Comparison of ENCODE assay signal across 8 mouse cellular contexts in genomic region chr17:32965253-32965622, GRCm38 (mm10). TPM values are rescaled to one million over a fixed set of nuclear protein-coding genes. Genes with fewer than 3 reads are reported as not detected.
DNase-seq lines count a peak whose midpoint lies in the region; TF ChIP-seq lines count a peak whose summit lies in the region.

No protein-coding gene starts in this region.

- no peak for TF ChIP-seq CTCF in lung, adult 2 months (IDR thresholded peaks at IDR 0.05; ENCODE audit: insufficient read depth, low read length)

- peak overlapping the region; percentile 76 for H3K4me3 ChIP-seq in lung, adult 2 months (replicated peaks; ENCODE audit: extremely low read depth, low read depth, low read length)
- H3K4me3 ChIP-seq in hindbrain, embryonic 10.5 days: peak overlapping the region; percentile 74

- peak; percentile 21 for DNase-seq in adrenal gland, postnatal 14 days
- no peak for DNase-seq in adrenal gland, postnatal 10 days
- DNase-seq in lung, adult 2 months: no peak
- no peak for DNase-seq in lung, postnatal 36 days
- DNase-seq in hindbrain, embryonic 10.5 days (ENCODE audit: low spot score): no peak
- peak; percentile 23 for DNase-seq in lung, postnatal 10 days
- DNase-seq in ovary, postnatal 14 days (ENCODE audit: low spot score): no peak
- DNase-seq in B cell, adult 2 months: no peak

- H3K27me3 ChIP-seq in hindbrain, embryonic 10.5 days (ENCODE audit: insufficient read depth, poor library complexity, severe bottlenecking): no peaks in the 10 kb centered on the region

- no peak for TF ChIP-seq POLR2A in lung, adult 2 months (IDR thresholded peaks at IDR 0.05; ENCODE audit: borderline replicate concordance, extremely low read depth, low read depth, low read length)

- H3K9me3 ChIP-seq in hindbrain, embryonic 10.5 days: no peaks in the 10 kb centered on the region

- peaks cover 6% of the 10 kb centered on the region for H3K4me1 ChIP-seq in lung, adult 2 months (ENCODE audit: control insufficient read depth, insufficient read depth, low read length)
- peaks cover 19% of the 10 kb centered on the region for H3K4me1 ChIP-seq in hindbrain, embryonic 10.5 days (replicated peaks)

- WGBS in lung, adult 2 months: under 1% methylated on average over 14 of the region's 14 CpGs
- under 1% methylated on average over 14 of the region's 14 CpGs for WGBS in hindbrain, embryonic 10.5 days

- no peaks in the 10 kb centered on the region for H3K36me3 ChIP-seq in hindbrain, embryonic 10.5 days

- H3K27ac ChIP-seq in hindbrain, embryonic 10.5 days: peak overlapping the region; percentile 86

RNA-seq across cellular contexts. Expression of gene Zfp472, which starts 0.4 kb away (rescaled TPM):
- 3.7 and 4.4 TPM in 2 replicates for total RNA-seq in adrenal gland, postnatal 14 days (2021)
- total RNA-seq in adrenal gland, postnatal 10 days (2021): 1 to 10 TPM; 4.4 TPM
- 0.61 and 0.85 TPM in 2 replicates for polyA plus RNA-seq in lung, adult 2 months (2012; rRNA removed)
- polyA plus RNA-seq in hindbrain, embryonic 10.5 days (2016; fragmentation: Nextera tagmentation; extraction: Ambion mirVana): 10.7 and 11.8 TPM in 2 replicates

RNA-seq across cellular contexts. Expression of gene Cyp4f13, which starts 18.0 kb away (rescaled TPM):
- total RNA-seq in adrenal gland, postnatal 14 days (2021): 46.2 and 51.9 TPM in 2 replicates
- 10 to 100 TPM; 41.5 to 56.3 TPM for total RNA-seq in adrenal gland, postnatal 10 days (2021)
- polyA plus RNA-seq in lung, adult 2 months (2012; rRNA removed): 40.4 and 51.4 TPM in 2 replicates
- 3.5 and 4.3 TPM in 2 replicates for polyA plus RNA-seq in hindbrain, embryonic 10.5 days (2016; fragmentation: Nextera tagmentation; extraction: Ambion mirVana)

RNA-seq across cellular contexts. Expression of gene Zfp952, which starts 27.7 kb away (rescaled TPM):
- total RNA-seq in adrenal gland, postnatal 14 days (2021): 8.5 and 10.0 TPM in 2 replicates
- total RNA-seq in adrenal gland, postnatal 10 days (2021): 1 to 10 TPM; 7.6 to 9.9 TPM
- polyA plus RNA-seq in lung, adult 2 months (2012; rRNA removed): 2.7 and 4.3 TPM in 2 replicates
- 13.2 and 13.9 TPM in 2 replicates for polyA plus RNA-seq in hindbrain, embryonic 10.5 days (2016; fragmentation: Nextera tagmentation; extraction: Ambion mirVana)

RNA-seq across cellular contexts. Expression of gene Cyp4f14, which starts 48.1 kb away (rescaled TPM):
- total RNA-seq in adrenal gland, postnatal 14 days (2021): 2.0 and 10.2 TPM in 2 replicates
- total RNA-seq in adrenal gland, postnatal 10 days (2021): 1 to 10 TPM; 2.0 to 2.1 TPM
- polyA plus RNA-seq in lung, adult 2 months (2012; rRNA removed): 0.26 and 0.57 TPM in 2 replicates
- not detected in 2 replicates for polyA plus RNA-seq in hindbrain, embryonic 10.5 days (2016; fragmentation: Nextera tagmentation; extraction: Ambion mirVana)

Comparison
In these comparisons a context has a peak if more than half of its experiments do, and no peak if none do; other contexts are left out.
1. DNase-seq: peak in adrenal gland, postnatal 14 days (single experiment) and lung, postnatal 10 days (single experiment); none in adrenal gland, postnatal 10 days (single experiment), lung, adult 2 months (single experiment), lung, postnatal 36 days (single experiment), hindbrain, embryonic 10.5 days (single experiment), ovary, postnatal 14 days (single experiment) and B cell, adult 2 months (0 of 2).